Mouse (Mus musculus): ENCODE data around the gene Cox4i1. TPM values are rescaled to one million over a fixed set of nuclear protein-coding genes. Genes with fewer than 3 reads are reported as not detected.
A peak's percentile ranks its signal among the peaks of the same experiment; 100 is the strongest.

Gene Cox4i1
- total and polyA plus RNA-seq, 2 experiments from 2014 or later, result 436 to 1,351 TPM

- Histone ChIP-seq H3K36me3 (ENCODE audit: insufficient read depth) (no peaks in the 10 kb centered on the region), H3K4me2 (ENCODE audit: low read depth) (no peak overlapping the region), H3K27me3 (ENCODE audit: insufficient read depth, low read length) (no peaks in the 10 kb centered on the region), H3K27ac (ENCODE audit: low read depth, low read length) (no peak overlapping the region), H3K9ac (no peak overlapping the region), H3K9me3 (ENCODE audit: low read length) (no peaks in the 10 kb centered on the region), H3K4me1 (ENCODE audit: insufficient read depth) (no peaks in the 10 kb centered on the region), H3K4me3 (ENCODE audit: low read depth, low read length) (no peak overlapping the region)
- no peak for TF ChIP-seq CTCF (IDR thresholded peaks at IDR 0.05; ENCODE audit: low read depth)
- ATAC-seq (no peak), DNase-seq (no peak)
- WGBS, result 57% methylated on average over 22 of the region's 22 CpGs
Observed at GRCm38 (mm10) chr8:120693861-120694493, 26.0 kb downstream of the Cox4i1 start.

DNA sequence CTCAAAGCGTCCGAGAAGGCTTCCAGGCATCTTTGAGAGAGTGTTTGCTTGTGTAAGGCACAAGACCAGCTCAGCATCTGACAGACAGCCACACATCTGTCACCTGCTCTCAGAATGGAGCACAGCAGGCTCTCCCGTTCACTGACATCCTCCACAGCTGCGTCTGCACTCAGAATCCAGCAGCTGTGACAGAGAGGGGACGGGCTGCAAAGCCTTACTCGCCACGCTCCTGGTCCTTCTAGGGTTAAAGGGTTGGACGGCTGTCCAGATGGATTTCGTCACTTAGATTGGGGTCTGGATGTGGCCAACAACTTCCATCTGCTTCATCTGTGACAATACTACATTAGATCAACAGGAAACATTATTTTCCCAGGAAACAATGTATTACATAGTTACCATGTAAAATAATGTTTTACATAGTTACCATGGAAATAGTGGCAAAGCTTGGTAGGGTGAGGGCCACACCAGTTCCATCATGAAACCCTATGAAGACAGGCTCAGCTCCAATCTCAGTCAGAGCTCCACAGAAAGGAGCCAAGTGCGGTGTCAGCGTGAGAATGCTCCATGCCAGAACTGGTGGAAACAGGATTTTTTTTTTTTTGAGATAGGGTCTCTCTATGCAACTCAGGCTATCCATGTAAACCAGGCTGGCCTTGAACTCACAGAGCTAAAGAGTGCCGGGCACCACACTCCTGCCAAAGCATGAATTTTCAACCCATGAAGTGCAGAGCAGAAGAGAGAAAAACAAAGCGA, 28.6 kb downstream of the Cox4i1 start:
- H3K4me2 ChIP-seq (ENCODE audit: low read depth), result no peak overlapping the region
- H3K36me3 ChIP-seq (ENCODE audit: insufficient read depth), result no peaks in the 10 kb centered on the region
- H3K27ac ChIP-seq (ENCODE audit: low read depth, low read length), result no peak overlapping the region
- no peaks in the 10 kb centered on the region for H3K9me3 ChIP-seq (ENCODE audit: low read length)
- no peak overlapping the region for H3K4me3 ChIP-seq (ENCODE audit: low read depth, low read length)
- no peak for TF ChIP-seq CTCF (IDR thresholded peaks at IDR 0.05; ENCODE audit: low read depth)
- WGBS, result 56% methylated on average over 13 of the region's 13 CpGs
- H3K27me3 ChIP-seq (ENCODE audit: insufficient read depth, low read length), result no peaks in the 10 kb centered on the region
- H3K9ac ChIP-seq, result no peak overlapping the region
- no peaks in the 10 kb centered on the region for H3K4me1 ChIP-seq (ENCODE audit: insufficient read depth)
- DNase-seq (peak; percentile 20), ATAC-seq (peak; percentile 38)

GRCm38 (mm10) chr8:120697154-120697978, 29.3 kb downstream of the Cox4i1 start:
- ATAC-seq, result no peak; the same call in 1 of the 2 replicates
- H3K36me3 ChIP-seq (ENCODE audit: insufficient read depth), result no peaks in the 10 kb centered on the region
- H3K9ac ChIP-seq, result no peak overlapping the region
- no peak overlapping the region for H3K4me2 ChIP-seq (ENCODE audit: low read depth)
- 74% methylated on average over 17 of the region's 17 CpGs for WGBS
- H3K27me3 ChIP-seq (ENCODE audit: insufficient read depth, low read length), result no peaks in the 10 kb centered on the region
- no peak overlapping the region for H3K27ac ChIP-seq (ENCODE audit: low read depth, low read length)
- DNase-seq, result peak; percentile 18
- no peak overlapping the region for H3K4me3 ChIP-seq (ENCODE audit: low read depth, low read length)
- no peaks in the 10 kb centered on the region for H3K9me3 ChIP-seq (ENCODE audit: low read length)
- TF ChIP-seq CTCF (IDR thresholded peaks at IDR 0.05; ENCODE audit: low read depth), result no peak
- no peaks in the 10 kb centered on the region for H3K4me1 ChIP-seq (ENCODE audit: insufficient read depth)

- Histone ChIP-seq H3K36me3 (ENCODE audit: insufficient read depth) (no peaks in the 10 kb centered on the region), H3K27ac (ENCODE audit: low read depth, low read length) (no peak overlapping the region), H3K9me3 (ENCODE audit: low read length) (no peaks in the 10 kb centered on the region), H3K4me3 (ENCODE audit: low read depth, low read length) (no peak overlapping the region), H3K4me1 (ENCODE audit: insufficient read depth) (no peaks in the 10 kb centered on the region), H3K9ac (no peak overlapping the region), H3K27me3 (ENCODE audit: insufficient read depth, low read length) (no peaks in the 10 kb centered on the region), H3K4me2 (ENCODE audit: low read depth) (no peak overlapping the region)
- peak; percentile 38; the same call in 1 of the 2 replicates for TF ChIP-seq CTCF (IDR thresholded peaks at IDR 0.05; ENCODE audit: low read depth)
- no peak for ATAC-seq
- no peak for DNase-seq
Observed at GRCm38 (mm10) chr8:120697979-120698272, 29.9 kb downstream of the Cox4i1 start.

- DNase-seq, result no peak
- Histone ChIP-seq H3K9ac (no peak overlapping the region), H3K9me3 (ENCODE audit: low read length) (no peaks in the 10 kb centered on the region), H3K4me2 (ENCODE audit: low read depth) (no peak overlapping the region), H3K4me1 (ENCODE audit: insufficient read depth) (no peaks in the 10 kb centered on the region), H3K27me3 (ENCODE audit: insufficient read depth, low read length) (no peaks in the 10 kb centered on the region), H3K27ac (ENCODE audit: low read depth, low read length) (no peak overlapping the region), H3K4me3 (ENCODE audit: low read depth, low read length) (no peak overlapping the region), H3K36me3 (ENCODE audit: insufficient read depth) (no peaks in the 10 kb centered on the region)
- ATAC-seq, result no peak
- TF ChIP-seq CTCF (IDR thresholded peaks at IDR 0.05; ENCODE audit: low read depth), result no peak
- 85% methylated on average over 7 of the region's 7 CpGs for WGBS
Observed at GRCm38 (mm10) chr8:120698426-120698825, 30.4 kb downstream of the Cox4i1 start.

- Histone ChIP-seq H3K4me1 (ENCODE audit: insufficient read depth) (no peaks in the 10 kb centered on the region), H3K9ac (no peak overlapping the region), H3K4me2 (ENCODE audit: low read depth) (no peak overlapping the region), H3K4me3 (ENCODE audit: low read depth, low read length) (no peak overlapping the region), H3K27me3 (ENCODE audit: insufficient read depth, low read length) (no peaks in the 10 kb centered on the region), H3K36me3 (ENCODE audit: insufficient read depth) (no peaks in the 10 kb centered on the region), H3K27ac (ENCODE audit: low read depth, low read length) (no peak overlapping the region), H3K9me3 (ENCODE audit: low read length) (no peaks in the 10 kb centered on the region)
- WGBS, result 80% methylated on average over 6 of the region's 6 CpGs
- no peak for TF ChIP-seq CTCF (IDR thresholded peaks at IDR 0.05; ENCODE audit: low read depth)
- no peak for ATAC-seq
- no peak for DNase-seq
Observed at GRCm38 (mm10) chr8:120699079-120699478, 31.1 kb downstream of the Cox4i1 start.

GRCm38 (mm10) chr8:120699565-120699964, 31.5 kb downstream of the Cox4i1 start:
- ATAC-seq (no peak), DNase-seq (no peak)
- H3K9ac ChIP-seq, result no peak overlapping the region
- no peaks in the 10 kb centered on the region for H3K36me3 ChIP-seq (ENCODE audit: insufficient read depth)
- TF ChIP-seq CTCF (IDR thresholded peaks at IDR 0.05; ENCODE audit: low read depth), result no peak
- WGBS, result 79% methylated on average over 2 of the region's 2 CpGs
- no peak overlapping the region for H3K27ac ChIP-seq (ENCODE audit: low read depth, low read length)
- H3K9me3 ChIP-seq (ENCODE audit: low read length), result no peaks in the 10 kb centered on the region
- no peak overlapping the region for H3K4me3 ChIP-seq (ENCODE audit: low read depth, low read length)
- H3K27me3 ChIP-seq (ENCODE audit: insufficient read depth, low read length), result no peaks in the 10 kb centered on the region
- H3K4me1 ChIP-seq (ENCODE audit: insufficient read depth), result no peaks in the 10 kb centered on the region
- H3K4me2 ChIP-seq (ENCODE audit: low read depth), result no peak overlapping the region

Data from forebrain, postnatal 0 days (tissue).